Mouse (Mus musculus): ENCODE measurements at regions not wholly inside any gene's neighbourhood (a gene's known extent, or its start where the extent isn't known, plus 50 kb on each side); places are given as distances from the start of the nearest gene placed in this dataset.
"Not testable (repeated sequence)": the region's sequence is repeated elsewhere in the genome, so short reads cannot be mapped to it uniquely, and the experiment has no call there.

DNA sequence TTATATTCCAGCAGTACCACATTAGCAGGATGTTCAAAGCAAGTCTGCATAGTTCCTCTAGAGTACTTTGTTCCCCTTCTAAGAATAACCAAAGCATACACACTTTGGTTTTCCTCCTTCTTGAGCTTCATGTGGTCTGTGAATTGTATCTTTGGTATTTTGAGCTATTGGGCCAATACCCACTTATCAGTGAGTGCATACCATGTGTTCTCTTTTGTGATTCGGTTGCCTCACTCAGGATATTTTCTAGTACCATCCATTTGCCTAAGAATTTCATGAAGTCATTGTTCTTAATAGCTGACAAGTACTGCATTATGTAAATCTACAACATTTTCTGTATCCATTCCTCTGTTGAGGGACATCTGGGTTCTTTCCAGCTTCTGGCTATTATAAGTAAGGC is 535.3 kb upstream of the N6amt1 start:
- not testable (repeated sequence) for H3K9me3 ChIP-seq; H3K4me1 ChIP-seq; H3K4me2 ChIP-seq; H3K27me3 ChIP-seq (replicated peaks); H3K9ac ChIP-seq; H3K27ac ChIP-seq; ATAC-seq (ENCODE audit: insufficient read depth, low FRiP score, low read depth); H3K36me3 ChIP-seq; H3K4me3 ChIP-seq (replicated peaks)
- 61% methylated on average over 1 of the region's 1 CpGs for WGBS

DNA sequence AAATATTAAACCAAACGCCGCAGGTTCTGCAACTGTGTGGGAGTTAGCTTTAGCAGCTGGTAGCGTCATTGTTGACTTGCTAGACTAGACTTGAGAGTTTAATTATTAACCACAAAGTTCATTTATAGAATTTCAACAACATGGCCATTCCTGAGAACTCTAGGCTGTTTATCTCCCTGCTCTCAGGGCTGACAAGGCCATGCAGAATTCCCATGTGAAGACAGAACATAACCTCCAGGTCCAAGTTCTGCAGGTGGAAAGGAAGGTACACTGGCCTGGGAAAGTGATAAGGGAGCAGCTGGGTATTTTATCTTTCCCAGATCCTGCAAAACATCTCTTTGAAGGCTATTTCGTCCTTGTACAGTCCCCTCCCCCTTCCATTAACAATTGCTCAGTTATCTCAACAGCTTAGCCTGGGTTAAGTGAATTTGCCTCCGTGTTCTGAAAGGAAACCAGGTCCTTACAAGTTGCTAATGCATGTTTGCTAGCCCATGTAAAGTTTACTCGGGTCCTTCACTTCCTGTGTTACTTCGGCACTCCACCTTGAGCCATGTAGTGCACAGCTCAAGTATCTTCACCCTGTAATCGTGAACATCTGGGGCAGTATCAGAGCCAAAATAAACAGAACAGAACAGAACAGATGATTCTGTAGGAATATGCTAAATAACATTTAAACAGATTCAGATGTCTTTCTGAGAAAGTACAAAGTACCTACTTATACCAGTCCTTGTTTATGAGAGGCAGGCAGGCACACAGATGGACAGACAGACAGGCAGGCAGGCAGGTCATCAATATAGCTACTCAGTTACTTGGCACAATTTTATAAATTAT is 537.0 kb upstream of the N6amt1 start:
- peak overlapping the region; percentile 29 for H3K4me2 ChIP-seq
- H3K4me3 ChIP-seq (replicated peaks), result no peak overlapping the region
- H3K27me3 ChIP-seq (replicated peaks), result no peaks in the 10 kb centered on the region
- H3K36me3 ChIP-seq, result no peaks in the 10 kb centered on the region
- H3K9me3 ChIP-seq, result no peaks in the 10 kb centered on the region
- peak; percentile 92 for ATAC-seq (ENCODE audit: insufficient read depth, low FRiP score, low read depth)
- WGBS, result 19% methylated on average over 8 of the region's 8 CpGs
- H3K4me1 ChIP-seq, result no peaks in the 10 kb centered on the region
- H3K9ac ChIP-seq, result no peak overlapping the region
- H3K27ac ChIP-seq, result peak overlapping the region; percentile 73

DNA sequence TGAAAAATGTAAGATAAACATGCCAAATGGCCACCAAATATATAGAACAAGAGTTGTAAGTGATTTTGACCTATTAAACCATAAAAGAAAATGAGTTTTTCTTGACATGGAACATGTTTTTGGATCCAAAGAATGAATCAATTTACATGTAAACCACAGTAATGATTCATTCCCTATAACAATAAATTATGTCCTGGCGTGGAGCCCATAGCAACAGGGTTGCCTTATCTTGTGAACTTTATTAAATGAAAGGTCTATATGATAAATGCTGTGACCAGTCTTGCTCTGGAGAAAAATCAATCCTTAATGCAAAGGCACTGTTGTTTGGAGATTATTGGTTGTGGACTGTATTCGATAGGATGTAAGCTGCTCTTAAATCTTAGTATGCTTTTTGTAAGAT is 538.0 kb upstream of the N6amt1 start:
- no peak for ATAC-seq (ENCODE audit: insufficient read depth, low FRiP score, low read depth)
- WGBS, result 46% methylated on average over 2 of the region's 2 CpGs
- H3K27me3 ChIP-seq (replicated peaks), result no peaks in the 10 kb centered on the region
- H3K27ac ChIP-seq, result no peak overlapping the region
- no peaks in the 10 kb centered on the region for H3K9me3 ChIP-seq
- H3K36me3 ChIP-seq, result no peaks in the 10 kb centered on the region
- H3K4me3 ChIP-seq (replicated peaks), result no peak overlapping the region
- H3K4me2 ChIP-seq, result no peak overlapping the region
- H3K9ac ChIP-seq, result no peak overlapping the region
- H3K4me1 ChIP-seq, result no peaks in the 10 kb centered on the region

DNA sequence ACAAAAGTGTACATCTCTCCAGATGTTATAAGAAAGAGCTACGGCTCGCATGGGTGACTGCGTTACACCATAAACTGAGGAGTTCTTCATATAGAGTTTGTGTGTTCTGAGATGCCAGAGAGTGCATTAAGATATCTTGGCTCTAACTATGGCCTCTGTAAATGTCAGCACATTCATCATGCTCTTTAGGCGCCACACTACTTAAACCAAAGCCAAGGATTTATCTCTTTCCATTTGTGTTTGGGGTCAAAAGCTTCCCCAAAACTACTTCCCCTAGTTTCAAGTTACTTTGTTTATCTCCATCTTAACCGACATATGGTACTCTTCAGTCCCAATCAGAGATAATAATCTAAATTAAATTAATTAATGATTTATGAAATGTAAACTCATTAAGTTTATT is 541.3 kb upstream of the N6amt1 start:
- no peaks in the 10 kb centered on the region for H3K9me3 ChIP-seq
- H3K9ac ChIP-seq, result no peak overlapping the region
- no peaks in the 10 kb centered on the region for H3K36me3 ChIP-seq
- H3K27me3 ChIP-seq (replicated peaks), result no peaks in the 10 kb centered on the region
- no peaks in the 10 kb centered on the region for H3K4me1 ChIP-seq
- H3K4me2 ChIP-seq, result no peak overlapping the region
- ATAC-seq (ENCODE audit: insufficient read depth, low FRiP score, low read depth), result no peak
- WGBS, result 35% methylated on average over 5 of the region's 5 CpGs
- no peak overlapping the region for H3K4me3 ChIP-seq (replicated peaks)
- no peak overlapping the region for H3K27ac ChIP-seq

DNA sequence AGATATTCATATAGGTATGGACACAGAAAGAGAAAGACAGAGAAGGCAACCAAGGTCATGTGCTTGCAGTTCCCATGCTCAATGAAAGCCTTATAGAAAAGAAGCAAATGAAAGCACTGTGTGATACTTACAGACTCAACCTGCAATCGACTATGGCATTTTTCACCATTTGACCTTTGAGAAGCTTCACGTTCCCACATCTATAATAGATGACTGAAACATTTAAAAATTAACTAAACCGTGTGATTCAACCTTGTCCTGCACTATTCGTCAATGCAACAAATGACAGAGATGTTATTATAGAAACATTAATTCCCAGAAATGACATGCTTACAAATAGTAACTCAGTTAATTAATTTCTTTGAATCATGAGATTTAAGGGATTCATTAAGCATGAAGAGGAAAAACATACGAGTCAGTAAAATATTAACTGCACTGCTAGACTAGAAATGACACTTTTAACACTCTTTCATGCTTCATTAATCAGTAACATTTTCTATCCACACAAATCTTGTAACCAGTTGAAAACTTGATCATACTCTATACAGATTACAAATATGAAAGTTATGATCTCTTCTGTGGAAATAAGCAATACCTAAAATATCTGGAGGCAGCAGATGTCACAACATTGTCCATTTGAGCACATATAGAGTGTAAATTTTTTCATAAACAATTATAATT is 545.2 kb upstream of the N6amt1 start:
- Histone ChIP-seq H3K36me3 (no peaks in the 10 kb centered on the region), H3K27me3 (replicated peaks) (no peaks in the 10 kb centered on the region), H3K9me3 (no peaks in the 10 kb centered on the region), H3K4me2 (no peak overlapping the region), H3K27ac (no peak overlapping the region), H3K4me3 (replicated peaks) (no peak overlapping the region), H3K4me1 (no peaks in the 10 kb centered on the region), H3K9ac (no peak overlapping the region)
- no peak for ATAC-seq (ENCODE audit: insufficient read depth, low FRiP score, low read depth)
- WGBS, result 57% methylated on average over 5 of the region's 5 CpGs

DNA sequence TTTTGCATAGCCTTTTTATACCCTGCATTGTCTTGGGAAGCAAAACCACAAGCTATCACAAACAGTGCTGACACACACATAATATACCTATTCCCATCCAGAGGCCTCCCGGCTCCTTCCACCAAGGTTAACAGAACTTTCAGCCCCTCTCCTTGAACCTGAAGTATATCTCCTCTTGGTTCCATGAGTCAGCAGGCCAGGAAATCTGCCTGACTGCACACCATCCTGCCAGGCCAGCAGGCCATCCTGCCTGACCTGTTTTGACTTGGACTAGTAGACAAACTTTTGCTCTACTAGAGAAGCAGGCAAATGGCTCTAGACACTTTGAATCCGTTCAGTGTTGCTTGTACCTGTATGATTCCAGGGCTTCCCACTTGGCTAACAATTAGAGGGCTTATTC is 547.6 kb upstream of the N6amt1 start:
- ATAC-seq (ENCODE audit: insufficient read depth, low FRiP score, low read depth), result no peak
- 76% methylated on average over 2 of the region's 2 CpGs for WGBS
- Histone ChIP-seq H3K4me1 (no peaks in the 10 kb centered on the region), H3K27me3 (replicated peaks) (no peaks in the 10 kb centered on the region), H3K9ac (no peak overlapping the region), H3K4me3 (replicated peaks) (no peak overlapping the region), H3K36me3 (no peaks in the 10 kb centered on the region), H3K4me2 (no peak overlapping the region), H3K27ac (no peak overlapping the region), H3K9me3 (no peaks in the 10 kb centered on the region)

DNA sequence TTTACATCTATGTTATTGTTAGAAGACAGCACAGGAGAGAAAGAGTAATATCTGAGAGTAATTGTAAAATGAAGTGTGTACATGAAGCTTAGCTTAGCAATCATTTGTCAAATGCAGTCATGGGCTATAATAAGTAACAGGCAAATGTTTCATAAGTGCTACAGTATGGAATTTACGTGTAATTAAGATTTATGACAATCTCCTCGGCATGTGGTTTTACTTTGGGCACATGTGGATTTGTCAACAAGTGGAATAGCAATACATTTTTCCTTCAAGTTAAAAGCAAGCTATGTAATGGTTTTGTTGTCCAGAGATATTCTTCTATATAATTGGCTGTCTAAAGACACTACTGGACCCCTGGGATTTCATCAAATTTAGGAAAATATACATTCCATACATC is 577.9 kb upstream of the N6amt1 start:
- Histone ChIP-seq H3K4me3 (replicated peaks) (no peak overlapping the region), H3K4me2 (no peak overlapping the region), H3K36me3 (no peaks in the 10 kb centered on the region), H3K9me3 (no peaks in the 10 kb centered on the region), H3K4me1 (no peaks in the 10 kb centered on the region), H3K27ac (no peak overlapping the region), H3K9ac (no peak overlapping the region), H3K27me3 (replicated peaks) (no peaks in the 10 kb centered on the region)
- WGBS, result 28% methylated on average over 2 of the region's 2 CpGs
- no peak for ATAC-seq (ENCODE audit: insufficient read depth, low FRiP score, low read depth)

DNA sequence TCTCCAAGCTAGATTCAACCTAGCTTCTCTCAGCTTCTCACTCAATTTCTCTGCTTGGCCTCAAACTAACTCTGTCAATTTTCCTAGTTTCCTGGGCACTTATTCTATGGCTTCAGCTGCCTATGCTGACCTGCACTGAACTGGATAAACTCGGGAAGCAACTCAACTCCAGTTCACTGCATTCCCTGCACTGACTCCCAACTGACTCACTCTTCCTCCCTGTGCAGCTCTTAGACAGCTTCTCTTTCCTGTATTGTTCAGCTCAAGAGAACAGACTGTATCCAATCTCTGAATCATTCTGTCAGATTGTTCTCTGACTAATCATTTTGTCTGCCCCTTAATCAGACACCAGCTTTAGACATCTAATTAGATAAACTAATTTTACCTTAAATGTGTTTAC is 581.4 kb upstream of the N6amt1 start:
- Histone ChIP-seq H3K9me3 (no peaks in the 10 kb centered on the region), H3K36me3 (no peaks in the 10 kb centered on the region), H3K4me1 (no peaks in the 10 kb centered on the region), H3K4me2 (no peak overlapping the region), H3K27ac (no peak overlapping the region), H3K9ac (no peak overlapping the region), H3K27me3 (replicated peaks) (no peaks in the 10 kb centered on the region), H3K4me3 (replicated peaks) (no peak overlapping the region)
- 37% methylated on average over 1 of the region's 1 CpGs for WGBS
- no peak for ATAC-seq (ENCODE audit: insufficient read depth, low FRiP score, low read depth)

DNA sequence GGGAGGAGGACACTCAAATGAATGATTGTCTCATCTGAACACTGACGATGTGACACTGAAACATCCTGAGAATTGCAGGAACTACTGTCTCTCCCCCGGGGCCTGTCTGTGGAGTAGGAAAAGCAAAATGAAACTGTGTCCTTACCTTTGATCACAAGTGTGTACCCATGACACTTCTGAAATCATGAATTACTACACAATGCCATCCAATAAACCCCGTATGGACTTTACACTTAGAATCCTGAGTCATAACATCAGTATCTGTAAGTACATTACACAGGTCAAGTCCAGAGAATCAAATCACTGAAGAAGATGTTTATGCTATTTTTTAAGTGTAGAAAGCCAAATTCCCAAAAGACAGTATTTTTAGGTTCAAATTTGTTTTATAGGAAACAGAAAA is 585.1 kb upstream of the N6amt1 start:
- 80% methylated on average over 3 of the region's 3 CpGs for WGBS

DNA sequence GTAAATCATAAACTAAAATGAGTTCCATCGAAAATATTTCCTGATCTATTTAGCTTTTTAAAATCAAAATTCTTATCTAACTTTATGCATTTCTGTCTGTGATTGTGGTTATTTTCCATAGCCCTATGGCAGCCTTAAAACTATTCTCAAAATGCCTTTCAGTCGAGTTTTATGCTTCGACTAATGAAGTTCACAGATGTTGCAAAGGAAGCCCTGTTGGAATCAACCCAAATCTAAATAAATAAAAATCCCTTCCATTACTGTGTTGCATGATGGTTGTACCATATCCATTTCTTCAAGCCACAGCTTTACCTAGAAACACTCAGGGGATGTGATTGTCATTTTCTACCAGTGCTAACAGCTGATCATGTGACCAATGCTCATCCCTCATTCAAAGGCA is 585.6 kb upstream of the N6amt1 start:
- Histone ChIP-seq H3K4me2 (no peak overlapping the region), H3K27me3 (replicated peaks) (no peaks in the 10 kb centered on the region), H3K36me3 (no peaks in the 10 kb centered on the region), H3K27ac (no peak overlapping the region), H3K4me3 (replicated peaks) (no peak overlapping the region), H3K9ac (no peak overlapping the region), H3K9me3 (no peaks in the 10 kb centered on the region), H3K4me1 (no peaks in the 10 kb centered on the region)
- ATAC-seq (ENCODE audit: insufficient read depth, low FRiP score, low read depth), result no peak
- 62% methylated on average over 3 of the region's 3 CpGs for WGBS

More for the DNA sequence above, 585.1 kb upstream of the N6amt1 start:
- Histone ChIP-seq H3K27me3 (replicated peaks) (no peaks in the 10 kb centered on the region), H3K36me3 (no peaks in the 10 kb centered on the region), H3K9me3 (no peaks in the 10 kb centered on the region), H3K27ac (no peak overlapping the region), H3K4me1 (no peaks in the 10 kb centered on the region), H3K9ac (no peak overlapping the region), H3K4me3 (replicated peaks) (no peak overlapping the region), H3K4me2 (no peak overlapping the region)
- no peak for ATAC-seq (ENCODE audit: insufficient read depth, low FRiP score, low read depth)

DNA sequence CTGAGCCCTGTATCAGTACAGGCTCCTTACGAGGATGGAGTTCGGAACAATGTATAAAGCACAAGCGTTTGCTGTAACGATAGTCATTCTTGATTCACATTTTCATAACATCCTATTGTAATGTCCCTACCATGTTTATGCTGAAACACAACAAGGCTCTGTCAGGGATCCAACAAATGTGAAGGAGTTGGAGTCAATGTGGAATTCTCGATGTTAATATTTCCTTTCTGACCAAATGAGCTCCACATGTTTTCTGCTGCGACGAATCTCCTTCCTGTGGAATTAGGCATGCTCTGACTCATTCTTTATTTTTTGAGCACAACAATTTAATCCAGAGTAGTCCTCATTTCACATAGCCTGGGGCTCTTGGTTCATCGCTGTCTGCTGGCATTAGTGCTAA is 588.0 kb upstream of the N6amt1 start:
- 64% methylated on average over 8 of the region's 8 CpGs for WGBS
- no peak for ATAC-seq (ENCODE audit: insufficient read depth, low FRiP score, low read depth)
- H3K9ac ChIP-seq, result no peak overlapping the region
- H3K4me2 ChIP-seq, result no peak overlapping the region
- no peaks in the 10 kb centered on the region for H3K36me3 ChIP-seq
- H3K9me3 ChIP-seq, result no peaks in the 10 kb centered on the region
- no peaks in the 10 kb centered on the region for H3K27me3 ChIP-seq (replicated peaks)
- H3K27ac ChIP-seq, result no peak overlapping the region
- no peak overlapping the region for H3K4me3 ChIP-seq (replicated peaks)
- no peaks in the 10 kb centered on the region for H3K4me1 ChIP-seq

DNA sequence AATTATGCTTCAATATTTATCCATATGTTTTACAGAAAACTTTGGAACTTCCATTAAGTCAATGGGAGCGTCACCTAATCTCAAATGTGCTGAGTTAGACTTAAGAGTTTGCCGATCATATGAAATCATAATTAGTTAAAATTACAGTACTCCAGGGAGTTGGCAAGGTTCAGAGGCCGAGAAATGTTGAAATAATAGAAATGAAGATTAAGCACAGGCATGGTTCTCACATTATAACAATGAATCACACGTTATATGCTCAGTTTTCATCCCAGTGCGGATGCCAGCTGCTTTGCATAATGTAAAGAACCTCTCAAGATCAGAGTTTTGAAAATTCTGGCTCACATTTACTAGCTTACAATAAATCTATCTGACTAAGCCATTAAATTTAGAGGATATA is 612.7 kb upstream of the N6amt1 start:
- ATAC-seq (ENCODE audit: insufficient read depth, low FRiP score, low read depth), result no peak
- no peaks in the 10 kb centered on the region for H3K27me3 ChIP-seq (replicated peaks)
- WGBS, result 49% methylated on average over 5 of the region's 5 CpGs
- H3K9me3 ChIP-seq, result no peaks in the 10 kb centered on the region
- no peak overlapping the region for H3K4me3 ChIP-seq (replicated peaks)
- no peak overlapping the region for H3K27ac ChIP-seq
- H3K36me3 ChIP-seq, result no peaks in the 10 kb centered on the region
- H3K9ac ChIP-seq, result no peak overlapping the region
- H3K4me2 ChIP-seq, result no peak overlapping the region
- H3K4me1 ChIP-seq, result no peaks in the 10 kb centered on the region

Data from stomach, embryonic 15.5 days (tissue).